Mouse (Mus musculus) stomach, embryonic 16.5 days (tissue): ENCODE data around the gene Cdcp1. TPM values are rescaled to one million over a fixed set of nuclear protein-coding genes. Genes with fewer than 3 reads are reported as not detected.

Source experiments
- ATAC-seq: fragments of 200-750 bp; cut with Nextera tagmentation; 2 replicates; pipeline ENCODE4 v1.8.0; 2017; ENCODE audit warnings: moderate number of reproducible peaks, moderate TSS enrichment; ENCODE audit not compliant: insufficient read depth, low FRiP score
- H3K27ac ChIP-seq: fragments of 300-500 bp; sonication (generic); 2 replicates; pipeline ENCODE4 v1.5.1; 2014; ENCODE audit warnings: low read length
- H3K27me3 ChIP-seq: fragments of 300-500 bp; sonication (generic); 2 replicates; pipeline ENCODE4 v1.6.1; 2014; ENCODE audit warnings: low read length, control low read depth, mixed read lengths; ENCODE audit not compliant: control insufficient read depth, insufficient read depth
- H3K36me3 ChIP-seq: fragments of 300-500 bp; sonication (generic); 2 replicates; pipeline ENCODE4 v1.6.1; 2014; ENCODE audit warnings: low read length; ENCODE audit not compliant: control insufficient read depth, insufficient read depth
- H3K4me1 ChIP-seq: fragments of 300-500 bp; sonication (generic); 2 replicates; pipeline ENCODE4 v1.6.1; 2014; ENCODE audit warnings: low read length, control low read depth, mixed read lengths; ENCODE audit not compliant: control insufficient read depth, insufficient read depth
- H3K4me2 ChIP-seq: fragments of 300-500 bp; sonication (generic); 2 replicates; pipeline ENCODE4 v1.6.1; 2014; ENCODE audit warnings: low read depth, low read length, mixed read lengths
- H3K4me3 ChIP-seq: fragments of 300-500 bp; sonication (generic); replicated peaks from 2 replicates; pipeline ENCODE4 v1.5.1; 2014; ENCODE audit warnings: mild to moderate bottlenecking, low read length
- H3K9ac ChIP-seq: fragments of 300-500 bp; sonication (generic); 2 replicates; pipeline ENCODE4 v1.6.1; 2014; ENCODE audit warnings: low read length
- H3K9me3 ChIP-seq: fragments of 300-500 bp; sonication (generic); replicated peaks from 2 replicates; pipeline ENCODE4 v1.6.1; 2016; ENCODE audit warnings: low read length, control low read depth; ENCODE audit not compliant: control insufficient read depth
- WGBS: fragments of 180-500 bp; shearing (Covaris S2); extraction: QIAGEN DNeasy Blood & Tissue Kit; methylation state at CpG from one replicate; pipeline ENCODE4 v1.1.7; 2014; 5-methylcytosine and 5-hydroxymethylcytosine counted together
- polyA plus RNA-seq: library from polyadenylated mRNA; unstranded; fragments of >200 nt; fragmentation: Nextera tagmentation; extraction: Ambion mirVana; gene quantifications from 2 replicates; pipeline ENCODE4 v1.2.1, GENCODE M21; 2015

Gene Cdcp1
- polyA plus RNA-seq, 1 experiment from 2014 or later: 14.5 TPM

- no peak for ATAC-seq
- Histone ChIP-seq H3K9me3 (no peaks in the 10 kb centered on the region), H3K27me3 (no peaks in the 10 kb centered on the region), H3K4me2 (no peak overlapping the region), H3K9ac (no peak overlapping the region), H3K4me1 (peaks cover 3% of the 10 kb centered on the region; the same call in 1 of the 2 replicates), H3K4me3 (no peak overlapping the region), H3K36me3 (no peaks in the 10 kb centered on the region), H3K27ac (no peak overlapping the region)
- WGBS: 54% methylated on average over 1 of the region's 1 CpGs
Observed at GRCm38 (mm10) chr9:123151561-123151960, 64.3 kb downstream of the Cdcp1 start.

- ATAC-seq: peak; percentile 26; the same call in 1 of the 2 replicates
- 62% methylated on average over 5 of the region's 5 CpGs for WGBS
Observed at GRCm38 (mm10) chr9:123150241-123151020, 65.4 kb downstream of the Cdcp1 start, which contains the start of gene Clec3b. Gene Clec3b, plus strand, starts transcription at chr9:123150946.

GRCm38 (mm10) chr9:123148430-123148829 is 67.4 kb downstream of the Cdcp1 start:
- H3K4me2 ChIP-seq: no peak overlapping the region
- H3K9ac ChIP-seq: no peak overlapping the region
- no peaks in the 10 kb centered on the region for H3K27me3 ChIP-seq
- H3K27ac ChIP-seq: peak overlapping the region; percentile 83
- H3K9me3 ChIP-seq: peaks cover 10% of the 10 kb centered on the region
- H3K36me3 ChIP-seq: no peaks in the 10 kb centered on the region; the same call in 1 of the 2 replicates
- WGBS: 51% methylated on average over 5 of the region's 5 CpGs
- H3K4me3 ChIP-seq: no peak overlapping the region
- ATAC-seq: peak; percentile 71; the same call in 1 of the 2 replicates
- H3K4me1 ChIP-seq: peaks cover 3% of the 10 kb centered on the region; the same call in 1 of the 2 replicates

More at GRCm38 (mm10) chr9:123150241-123151020, 65.4 kb downstream of the Cdcp1 start, which contains the start of gene Clec3b:
- Histone ChIP-seq H3K27ac (peak within 1 kb of the TSS; percentile 75), H3K9me3 (no peaks in the 10 kb centered on the region), H3K9ac (no peak within 1 kb of the TSS), H3K4me2 (no peak within 1 kb of the TSS), H3K4me1 (peaks cover 3% of the 10 kb centered on the region; the same call in 1 of the 2 replicates), H3K27me3 (no peaks in the 10 kb centered on the region), H3K4me3 (no peak within 1 kb of the TSS), H3K36me3 (no peaks in the 10 kb centered on the region)

- 79% methylated on average over 4 of the region's 4 CpGs for WGBS
- no peak overlapping the region for H3K9ac ChIP-seq
- H3K27me3 ChIP-seq: no peaks in the 10 kb centered on the region
- no peak for ATAC-seq
- H3K4me1 ChIP-seq: peaks cover 18% of the 10 kb centered on the region
- no peak overlapping the region for H3K4me3 ChIP-seq
- H3K27ac ChIP-seq: peak overlapping the region; percentile 86
- H3K9me3 ChIP-seq: peaks cover 13% of the 10 kb centered on the region
- H3K4me2 ChIP-seq: no peak overlapping the region
- H3K36me3 ChIP-seq: peaks cover 14% of the 10 kb centered on the region; the same call in 1 of the 2 replicates
Observed at GRCm38 (mm10) chr9:123139887-123140614, 75.8 kb downstream of the Cdcp1 start.

- H3K4me3 ChIP-seq: no peak overlapping the region
- no peak overlapping the region for H3K9ac ChIP-seq
- WGBS: 43% methylated on average over 5 of the region's 5 CpGs
- peak; percentile 82; the same call in 1 of the 2 replicates for ATAC-seq
- H3K27me3 ChIP-seq: no peaks in the 10 kb centered on the region
- peaks cover 8% of the 10 kb centered on the region for H3K9me3 ChIP-seq
- H3K4me1 ChIP-seq: peaks cover 18% of the 10 kb centered on the region
- H3K36me3 ChIP-seq: peaks cover 14% of the 10 kb centered on the region; the same call in 1 of the 2 replicates
- H3K4me2 ChIP-seq: no peak overlapping the region
- peak overlapping the region; percentile 86 for H3K27ac ChIP-seq
Observed at GRCm38 (mm10) chr9:123138891-123139474, 76.9 kb downstream of the Cdcp1 start.

GRCm38 (mm10) chr9:123136953-123137682 is 78.7 kb downstream of the Cdcp1 start:
- peaks cover 18% of the 10 kb centered on the region for H3K4me1 ChIP-seq
- peak overlapping the region; percentile 43 for H3K27ac ChIP-seq
- H3K9ac ChIP-seq: no peak overlapping the region
- H3K4me2 ChIP-seq: no peak overlapping the region
- peak; percentile 27; the same call in 1 of the 2 replicates for ATAC-seq
- H3K36me3 ChIP-seq: peaks cover 24% of the 10 kb centered on the region
- no peak overlapping the region for H3K4me3 ChIP-seq
- 65% methylated on average over 7 of the region's 7 CpGs for WGBS
- H3K27me3 ChIP-seq: no peaks in the 10 kb centered on the region
- H3K9me3 ChIP-seq: no peaks in the 10 kb centered on the region

- H3K4me3 ChIP-seq: no peak overlapping the region
- no peak overlapping the region for H3K4me2 ChIP-seq
- no peaks in the 10 kb centered on the region for H3K9me3 ChIP-seq
- WGBS: 88% methylated on average over 3 of the region's 3 CpGs
- H3K27me3 ChIP-seq: no peaks in the 10 kb centered on the region
- peaks cover 33% of the 10 kb centered on the region for H3K36me3 ChIP-seq
- no peaks in the 10 kb centered on the region for H3K4me1 ChIP-seq
- no peak for ATAC-seq
- H3K9ac ChIP-seq: no peak overlapping the region
- H3K27ac ChIP-seq: no peak overlapping the region
Observed at GRCm38 (mm10) chr9:123132994-123133393, 82.8 kb downstream of the Cdcp1 start.

- Histone ChIP-seq H3K9ac (no peak overlapping the region), H3K27me3 (no peaks in the 10 kb centered on the region), H3K27ac (no peak overlapping the region), H3K9me3 (no peaks in the 10 kb centered on the region), H3K4me2 (no peak overlapping the region), H3K36me3 (peaks cover 23% of the 10 kb centered on the region), H3K4me3 (no peak overlapping the region), H3K4me1 (no peaks in the 10 kb centered on the region)
- WGBS: 89% methylated on average over 6 of the region's 6 CpGs
- ATAC-seq: no peak
Observed at GRCm38 (mm10) chr9:123127663-123128062, 88.2 kb downstream of the Cdcp1 start.
